Mouse (Mus musculus) heart, adult 11 months (tissue): Measurements from ENCODE around the gene Atp6v1a.

Source experiments
- DNase-seq: peaks from one replicate; pipeline ENCODE4 v3.0.0; 2022

The Atp6v1a gene

GRCm38 (mm10) chr16:44136511-44137021, 2.9 kb downstream of the Atp6v1a start:
- no peak for DNase-seq

- no peak for DNase-seq
Observed at GRCm38 (mm10) chr16:44133187-44133586, 6.3 kb downstream of the Atp6v1a start.

GRCm38 (mm10) chr16:44132300-44132699, 7.2 kb downstream of the Atp6v1a start:
- DNase-seq = no peak

GRCm38 (mm10) chr16:44126437-44126836, 13.1 kb downstream of the Atp6v1a start:
- DNase-seq = peak; percentile 89

DNA sequence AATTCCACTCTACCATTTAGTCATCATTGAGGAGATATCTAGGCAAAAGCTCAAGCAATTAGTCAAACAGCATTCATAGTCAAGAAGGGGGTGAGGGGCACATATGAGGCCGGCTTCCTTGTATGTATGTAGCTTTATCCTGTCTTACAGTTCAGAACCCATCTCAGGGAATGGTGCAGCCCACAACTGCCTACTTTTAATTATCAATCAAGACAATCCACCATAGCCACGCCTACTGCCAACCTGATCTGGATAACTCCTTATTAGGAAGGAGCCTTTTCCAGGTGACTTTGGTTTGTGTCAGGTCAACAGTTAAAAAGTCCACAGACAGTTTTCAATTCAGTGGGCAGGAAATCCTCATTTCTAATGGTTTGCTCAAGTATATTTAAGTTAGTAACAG, 14.1 kb downstream of the Atp6v1a start:
- DNase-seq = no peak

DNA sequence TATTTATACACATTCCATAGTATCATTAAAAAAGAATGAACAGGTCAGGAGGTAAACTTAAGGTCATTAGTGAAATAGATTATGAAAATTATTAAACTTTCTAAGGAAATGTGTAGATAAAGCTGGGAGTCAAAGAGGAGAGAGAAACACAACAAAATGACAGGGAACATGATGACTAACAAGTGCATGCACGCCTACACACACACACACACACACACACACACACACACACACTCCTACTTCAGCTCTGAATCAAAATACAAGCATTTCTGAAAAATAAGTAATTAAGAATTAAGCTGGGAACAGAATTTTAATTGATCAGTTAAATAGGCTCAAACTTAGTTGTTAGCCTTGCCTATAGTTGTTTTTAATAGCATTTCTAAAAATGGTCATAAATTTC, 14.8 kb downstream of the Atp6v1a start:
- no peak for DNase-seq

DNA sequence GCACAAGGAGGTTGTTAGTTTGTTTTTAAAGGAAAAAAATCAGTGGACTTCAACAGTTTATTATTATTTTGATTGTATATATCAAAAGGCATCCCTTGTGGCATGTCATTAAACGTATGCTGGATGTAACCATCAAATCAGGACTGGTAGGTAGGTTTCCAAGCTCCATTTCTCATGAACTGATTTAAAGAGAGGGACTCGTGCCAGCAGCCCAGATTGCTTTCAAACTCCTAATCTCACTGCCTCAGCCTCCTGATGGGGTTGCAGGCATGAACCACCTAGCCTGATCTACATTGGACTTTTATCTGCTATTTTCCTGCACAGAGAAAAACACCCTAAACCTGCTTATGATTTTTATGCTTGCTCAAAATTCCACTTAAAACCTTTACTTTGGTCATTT, 15.7 kb downstream of the Atp6v1a start:
- no peak for DNase-seq

- DNase-seq = no peak
Observed at GRCm38 (mm10) chr16:44122982-44123725, 16.4 kb downstream of the Atp6v1a start.

- no peak for DNase-seq
Observed at GRCm38 (mm10) chr16:44122574-44122973, 16.9 kb downstream of the Atp6v1a start.

DNA sequence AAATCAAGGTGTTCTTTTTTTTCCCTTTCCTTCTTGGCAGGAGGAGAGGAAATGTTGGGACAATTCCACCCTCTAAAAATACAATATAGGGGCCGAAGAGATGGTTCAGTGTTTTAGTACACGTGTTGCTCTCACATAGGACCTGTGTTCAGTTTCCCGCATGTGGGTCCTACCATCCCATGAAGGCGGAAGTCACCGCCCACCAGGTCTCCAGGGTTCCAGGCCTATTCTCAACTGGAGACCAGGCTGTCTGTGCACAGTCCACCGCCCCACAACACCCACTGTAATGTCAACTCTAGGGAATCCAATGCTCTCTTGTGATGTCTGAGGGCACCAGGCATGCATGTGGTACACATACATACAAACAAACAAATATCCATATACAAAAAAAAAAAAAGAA, 17.4 kb downstream of the Atp6v1a start:
- peak; percentile 92 for DNase-seq

DNA sequence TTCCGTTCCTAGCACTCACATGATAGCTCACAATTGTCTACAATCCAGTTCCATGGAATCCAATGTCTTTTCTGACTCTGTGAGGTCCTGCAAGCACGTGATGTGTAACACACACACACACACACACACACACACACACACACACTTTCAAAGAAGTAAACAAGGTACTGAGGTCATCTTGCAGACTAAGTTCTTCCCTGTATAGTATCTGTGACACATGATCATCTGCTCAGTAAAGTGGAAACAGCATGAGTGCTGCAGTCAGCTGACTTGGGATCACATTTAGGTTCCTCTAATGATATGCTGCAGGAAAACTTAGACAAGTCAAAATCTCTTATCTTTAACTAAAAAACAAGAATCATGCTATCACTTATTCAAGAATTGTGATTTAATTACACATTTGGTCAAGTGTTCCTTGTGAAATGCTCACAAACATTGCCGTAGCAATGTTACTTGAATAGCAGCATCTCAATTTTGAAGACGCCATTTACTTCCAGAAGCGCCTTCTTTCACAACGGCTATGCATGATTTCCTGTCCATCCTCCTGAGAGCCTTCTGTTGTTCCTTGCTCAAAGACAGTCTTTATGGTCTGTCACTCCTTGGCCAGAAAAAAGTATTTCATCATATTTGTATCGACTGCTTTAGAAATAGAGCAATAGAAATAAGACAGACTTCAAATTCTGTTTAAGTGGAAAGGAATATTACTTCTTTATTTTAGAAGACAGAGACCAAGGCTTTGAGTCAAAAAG, 19.6 kb downstream of the Atp6v1a start:
- DNase-seq = peak; percentile 92

- DNase-seq = peak; percentile 81
Observed at GRCm38 (mm10) chr16:44109002-44109401, 30.5 kb downstream of the Atp6v1a start.

DNA sequence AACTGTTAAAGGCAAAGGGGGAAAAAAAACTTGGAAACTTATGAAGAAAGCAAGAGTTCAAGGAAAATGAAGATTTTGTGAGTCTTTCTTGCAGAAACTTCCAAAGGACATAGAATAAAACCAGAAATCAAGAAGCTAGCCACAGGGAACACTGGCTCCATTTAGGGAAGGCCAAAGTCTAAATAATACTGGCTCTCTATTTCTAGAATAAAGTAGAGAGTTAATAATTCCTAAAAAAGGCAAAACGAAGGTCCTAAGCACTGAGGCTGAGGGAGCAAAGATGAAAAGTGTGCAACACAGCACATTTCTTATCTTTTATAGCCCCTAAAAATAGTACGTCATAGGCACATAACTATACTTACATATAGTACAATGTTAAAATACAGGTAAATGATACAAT, 34.3 kb downstream of the Atp6v1a start:
- DNase-seq = no peak

DNA sequence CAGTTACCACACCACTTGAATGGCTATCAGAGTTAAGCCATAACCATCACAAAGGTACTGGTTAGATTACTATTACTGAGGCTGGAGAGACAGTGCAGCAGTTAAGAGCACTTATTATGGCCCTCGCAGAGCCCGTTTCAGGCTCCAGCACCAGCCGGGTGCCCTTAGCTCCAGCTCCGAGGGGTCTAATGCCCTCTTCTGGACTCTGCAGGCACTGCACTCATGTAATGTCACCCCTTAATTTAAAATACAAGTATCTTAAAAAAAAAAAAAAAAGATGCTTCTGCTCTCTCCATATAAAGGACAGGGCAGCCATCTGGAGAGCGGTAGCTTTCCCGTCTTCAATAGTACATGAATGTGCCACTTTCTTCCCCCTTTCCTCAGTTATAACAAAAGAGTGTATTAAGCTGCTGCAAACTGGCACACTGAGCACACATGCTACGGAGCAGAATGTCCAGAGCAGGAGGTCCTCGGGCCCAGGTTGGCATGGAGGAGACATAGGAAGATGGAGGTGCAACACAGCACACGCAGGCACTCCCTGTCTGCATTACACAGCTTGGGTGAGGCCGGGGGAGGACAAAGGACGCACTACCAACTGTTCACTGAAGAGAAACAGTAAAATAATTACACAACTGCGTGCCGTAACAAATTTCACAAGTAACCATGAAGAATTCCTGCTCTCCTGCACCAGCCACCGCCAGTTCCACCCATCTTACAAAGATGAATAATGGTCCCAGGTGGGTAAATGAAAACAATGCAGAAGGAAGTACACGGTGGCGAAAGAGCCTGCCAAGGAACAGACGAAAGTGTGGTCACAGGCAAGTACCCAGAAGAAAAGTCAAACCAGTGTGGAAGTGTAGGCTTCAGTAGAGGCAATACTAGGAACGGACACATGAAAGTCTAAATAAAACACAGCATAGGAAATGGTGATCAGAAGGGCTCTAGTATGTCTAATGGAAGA, 35.4 kb downstream of the Atp6v1a start:
- DNase-seq = peak; percentile 55

DNA sequence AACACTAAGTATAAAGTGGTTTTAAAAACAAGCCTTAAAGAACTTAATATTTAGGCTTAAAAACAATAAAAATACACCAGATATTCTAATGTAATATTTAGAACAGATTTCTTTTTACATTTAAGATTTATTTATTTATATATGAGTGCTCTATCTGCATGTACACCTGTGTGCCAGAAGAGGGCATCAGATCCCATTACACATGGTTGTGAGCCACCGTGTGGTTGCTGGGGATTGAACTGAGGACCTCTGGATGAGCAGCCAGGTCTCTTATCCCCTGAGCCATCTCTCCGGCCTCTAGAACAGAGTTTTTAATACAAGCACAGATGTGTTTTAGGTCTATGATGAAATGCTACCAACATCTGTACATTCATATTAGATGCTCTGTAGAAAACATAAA, 36.6 kb downstream of the Atp6v1a start:
- DNase-seq = no peak

DNA sequence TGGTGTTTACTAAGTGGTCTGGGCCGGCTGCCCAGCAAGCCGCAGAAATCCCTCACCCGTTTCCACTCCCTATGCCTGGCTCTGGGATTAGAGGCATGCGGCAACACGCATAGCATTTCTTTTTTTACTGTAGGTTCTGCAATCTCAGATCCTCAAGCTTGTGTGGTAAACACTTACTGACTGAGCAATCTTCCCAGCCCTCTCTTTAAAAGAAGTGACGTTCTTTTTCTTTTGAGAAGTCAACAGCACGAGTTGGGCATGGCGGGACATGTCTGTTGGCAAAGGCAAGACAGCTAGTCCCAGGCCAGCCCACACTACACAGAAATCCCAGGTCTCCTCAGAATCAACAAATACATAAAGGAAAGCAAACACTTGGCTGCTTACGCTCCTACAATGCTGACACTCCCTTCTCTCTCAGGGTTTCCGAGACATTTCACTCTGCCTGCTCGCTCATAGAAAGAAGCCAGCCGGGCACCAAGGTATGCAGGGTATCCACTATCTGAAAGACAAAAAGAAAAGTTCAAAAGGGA, 38.3 kb downstream of the Atp6v1a start:
- peak; percentile 61 for DNase-seq

DNA sequence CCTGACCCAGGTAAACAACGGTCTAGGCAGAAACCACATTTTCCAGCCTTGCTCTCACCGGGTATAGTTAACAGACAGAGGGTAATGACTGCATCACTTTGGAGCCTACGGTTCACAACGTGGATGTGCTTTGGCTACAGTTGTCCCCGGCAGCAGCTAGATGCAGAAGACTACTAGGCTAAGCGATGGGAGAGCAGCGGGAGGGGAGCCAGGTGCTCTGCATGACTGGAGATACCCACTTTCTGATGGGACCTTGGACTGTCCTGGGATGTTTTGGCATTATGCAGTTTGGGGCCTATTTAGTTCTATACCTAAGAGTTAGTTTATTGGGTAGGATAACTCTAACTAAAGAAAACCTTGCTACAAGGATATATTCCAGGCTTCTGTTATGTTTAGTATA, 40.1 kb downstream of the Atp6v1a start:
- DNase-seq = peak; percentile 44

GRCm38 (mm10) chr16:44087650-44088049, 51.9 kb downstream of the Atp6v1a start:
- DNase-seq = no peak

DNA sequence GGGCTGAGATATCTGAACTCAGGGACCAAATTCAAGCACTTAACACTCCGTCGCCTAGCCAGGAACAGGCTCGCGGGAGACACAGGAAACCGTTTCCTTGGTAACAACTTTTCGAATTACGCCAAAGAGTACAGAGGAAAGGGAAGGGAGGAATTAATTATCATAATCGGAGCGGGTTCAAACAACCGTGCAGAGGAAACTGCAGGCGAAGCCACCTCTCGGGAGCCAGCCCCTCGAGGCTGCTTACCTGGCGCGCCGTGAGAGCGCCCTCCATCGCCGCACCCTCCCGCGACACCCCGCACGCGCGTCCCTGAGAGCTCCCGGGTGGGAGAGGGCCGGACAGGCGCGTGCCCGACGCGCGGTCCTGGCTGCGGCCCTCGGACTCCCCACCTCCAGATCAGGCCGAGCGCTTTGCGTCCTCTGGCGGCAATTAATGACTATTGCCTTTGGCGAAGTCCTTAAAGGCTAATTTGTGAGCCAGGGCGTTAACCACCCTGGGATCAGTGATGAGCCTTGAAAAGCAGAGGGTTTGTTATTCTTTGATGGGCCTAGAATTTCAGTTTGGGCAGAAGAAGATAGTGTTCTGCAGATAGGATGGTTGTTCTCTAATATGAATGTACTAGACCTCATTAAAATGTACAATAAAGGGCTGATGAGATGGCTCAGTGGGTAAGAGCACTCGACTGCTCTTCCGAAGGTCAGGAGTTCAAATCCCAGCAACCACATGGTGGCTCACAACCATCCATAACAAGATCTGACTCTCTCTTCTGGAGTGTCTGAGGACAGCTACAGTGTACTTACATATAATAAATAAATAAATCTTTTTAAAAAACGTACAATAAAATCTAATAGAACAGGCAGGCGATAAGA, 76.2 kb downstream of the Atp6v1a start, which contains the start of gene Gramd1c:
Gene Gramd1c, minus strand, starts transcription at position 321 of the 870 bp plus-strand sequence.
- DNase-seq = peak; percentile 97

DNA sequence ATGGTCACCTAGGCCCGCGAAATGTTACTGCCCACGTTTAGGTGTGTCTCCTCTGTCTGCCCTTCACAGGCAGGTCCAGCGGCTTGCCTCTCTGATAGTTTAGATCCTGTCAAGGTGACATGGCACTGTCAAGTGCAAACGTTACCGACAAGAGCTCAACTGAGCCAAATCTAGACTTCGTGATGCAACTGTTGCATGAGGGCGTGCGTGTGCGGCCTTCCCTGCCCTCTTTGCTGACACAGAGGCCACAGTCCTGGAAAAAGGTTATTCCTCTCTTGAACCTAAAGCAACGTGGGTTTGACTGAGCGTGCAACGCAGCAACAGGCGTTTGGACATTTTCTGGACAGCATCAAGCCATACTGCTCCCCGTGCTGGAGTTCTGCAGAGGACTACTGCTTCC, 78.2 kb downstream of the Atp6v1a start:
- DNase-seq = no peak

GRCm38 (mm10) chr16:44060604-44061286, 78.8 kb downstream of the Atp6v1a start:
- DNase-seq = no peak
